Mouse (Mus musculus) embryonic facial prominence, embryonic 14.5 days (tissue): Measurements from ENCODE around the gene Nbl1. TPM values are rescaled to one million over a fixed set of nuclear protein-coding genes. Genes with fewer than 3 reads are reported as not detected.
A peak's percentile ranks its signal among the peaks of the same experiment; 100 is the strongest.

Experiments
- ATAC-seq: fragments of 200-750 bp; cut with Nextera tagmentation; 2 replicates; pipeline ENCODE4 v1.8.0; 2017; ENCODE audit warnings: low read depth, moderate number of reproducible peaks, moderate TSS enrichment
- DNase-seq: peaks from one replicate; pipeline ENCODE4 v3.0.0-alpha.2; 2015; ENCODE audit warnings: low spot score
- H3K27ac ChIP-seq: fragments of 300-500 bp; sonication (generic); replicated peaks from 2 replicates; pipeline ENCODE4 v1.5.1; 2014; ENCODE audit warnings: low read depth, mild to moderate bottlenecking, low read length, moderate library complexity
- H3K27me3 ChIP-seq: fragments of 300-500 bp; sonication (generic); replicated peaks from 2 replicates; pipeline ENCODE4 v1.6.1; 2014; ENCODE audit warnings: low read length; ENCODE audit not compliant: control insufficient read depth, insufficient read depth
- H3K36me3 ChIP-seq: fragments of 300-500 bp; sonication (generic); 2 replicates; pipeline ENCODE4 v1.6.1; 2014; ENCODE audit warnings: low read length, mixed read lengths; ENCODE audit not compliant: control insufficient read depth, insufficient read depth
- H3K4me1 ChIP-seq: fragments of 300-500 bp; sonication (generic); 2 replicates; pipeline ENCODE4 v1.6.1; 2014; ENCODE audit warnings: antibody characterized with exemption, low read length; ENCODE audit not compliant: control insufficient read depth, insufficient read depth
- H3K4me2 ChIP-seq: fragments of 300-500 bp; sonication (generic); 2 replicates; pipeline ENCODE4 v1.6.1; 2014; ENCODE audit warnings: low read depth, mild to moderate bottlenecking, low read length, moderate library complexity, mixed read lengths
- H3K4me3 ChIP-seq: fragments of 300-500 bp; sonication (generic); 2 replicates; pipeline ENCODE4 v1.5.1; 2014; ENCODE audit warnings: low read depth, mild to moderate bottlenecking, low read length
- H3K9ac ChIP-seq: fragments of 300-500 bp; sonication (generic); 2 replicates; pipeline ENCODE4 v1.6.1; 2014; ENCODE audit warnings: low read depth, mild to moderate bottlenecking, low read length, moderate library complexity, mixed read lengths
- H3K9me3 ChIP-seq: fragments of 300-500 bp; sonication (generic); 2 replicates; pipeline ENCODE4 v1.6.1; 2016; ENCODE audit warnings: low read length; ENCODE audit not compliant: control insufficient read depth
- WGBS: fragments of 180-500 bp; shearing (Covaris S2); extraction: QIAGEN DNeasy Blood & Tissue Kit; methylation state at CpG from one replicate; pipeline ENCODE4 v1.1.7; 2014; 5-methylcytosine and 5-hydroxymethylcytosine counted together
- polyA plus RNA-seq: library from polyadenylated mRNA; unstranded; fragments of >200 nt; fragmentation: Nextera tagmentation; extraction: Ambion mirVana; gene quantifications from 2 replicates; pipeline ENCODE4 v1.2.1, GENCODE M21; 2014

Nbl1 gene
- polyA plus RNA-seq, 1 experiment from 2014 or later: 124 TPM

GRCm38 (mm10) chr4:139091478-139092355, 1.1 kb downstream of the Nbl1 start:
- peaks cover 17% of the 10 kb centered on the region; the same call in 1 of the 2 replicates for H3K4me1 ChIP-seq
- H3K9ac ChIP-seq: peak overlapping the region; percentile 92
- 0 out of 2 replicates have a peak, but pooled peaks cover 3% of the 10 kb centered on the region for H3K36me3 ChIP-seq
- 2% methylated on average over 25 of the region's 28 CpGs for WGBS
- H3K4me3 ChIP-seq: peak overlapping the region; percentile 85
- H3K27ac ChIP-seq: peak overlapping the region; percentile 82
- 0 out of 2 replicates have a peak, but pooled peaks cover 4% of the 10 kb centered on the region for H3K27me3 ChIP-seq
- ATAC-seq: peak; percentile 67; the same call in 1 of the 2 replicates
- peaks cover 7% of the 10 kb centered on the region; the same call in 1 of the 2 replicates for H3K9me3 ChIP-seq
- H3K4me2 ChIP-seq: peak overlapping the region; percentile 87
- peak; percentile 78 for DNase-seq

- Histone ChIP-seq H3K27me3 (0 out of 2 replicates have a peak, but pooled peaks cover 4% of the 10 kb centered on the region), H3K4me2 (peak overlapping the region; percentile 87), H3K27ac (peak overlapping the region; percentile 82), H3K9me3 (peaks cover 7% of the 10 kb centered on the region; the same call in 1 of the 2 replicates), H3K4me1 (peaks cover 17% of the 10 kb centered on the region; the same call in 1 of the 2 replicates), H3K9ac (peak overlapping the region; percentile 92), H3K4me3 (peak overlapping the region; percentile 85), H3K36me3 (0 out of 2 replicates have a peak, but pooled peaks cover 3% of the 10 kb centered on the region)
- ATAC-seq (0 out of 2 replicates have a peak, but pooled peaks have one; percentile 10), DNase-seq (no peak)
- WGBS: 21% methylated on average over 7 of the region's 7 CpGs
Observed at GRCm38 (mm10) chr4:139091066-139091465, 1.7 kb downstream of the Nbl1 start.

- 59% methylated on average over 15 of the region's 15 CpGs for whole genome bisulfite sequencing
- 0 out of 2 replicates have a peak overlapping the region, but pooled peaks have one; percentile 82 for H3K27ac ChIP-seq
- ATAC-seq: no peak
- peaks cover 17% of the 10 kb centered on the region; the same call in 1 of the 2 replicates for H3K4me1 ChIP-seq
- H3K36me3 ChIP-seq: 0 out of 2 replicates have a peak, but pooled peaks cover 3% of the 10 kb centered on the region
- DNase-seq: no peak
- H3K4me3 ChIP-seq: peak overlapping the region; percentile 85
- peak overlapping the region; percentile 87 for H3K4me2 ChIP-seq
- peaks cover 7% of the 10 kb centered on the region; the same call in 1 of the 2 replicates for H3K9me3 ChIP-seq
- 0 out of 2 replicates have a peak, but pooled peaks cover 4% of the 10 kb centered on the region for H3K27me3 ChIP-seq
- 0 out of 2 replicates have a peak overlapping the region, but pooled peaks have one; percentile 92 for H3K9ac ChIP-seq
Observed at GRCm38 (mm10) chr4:139090303-139090940, 2.4 kb downstream of the Nbl1 start.

DNA sequence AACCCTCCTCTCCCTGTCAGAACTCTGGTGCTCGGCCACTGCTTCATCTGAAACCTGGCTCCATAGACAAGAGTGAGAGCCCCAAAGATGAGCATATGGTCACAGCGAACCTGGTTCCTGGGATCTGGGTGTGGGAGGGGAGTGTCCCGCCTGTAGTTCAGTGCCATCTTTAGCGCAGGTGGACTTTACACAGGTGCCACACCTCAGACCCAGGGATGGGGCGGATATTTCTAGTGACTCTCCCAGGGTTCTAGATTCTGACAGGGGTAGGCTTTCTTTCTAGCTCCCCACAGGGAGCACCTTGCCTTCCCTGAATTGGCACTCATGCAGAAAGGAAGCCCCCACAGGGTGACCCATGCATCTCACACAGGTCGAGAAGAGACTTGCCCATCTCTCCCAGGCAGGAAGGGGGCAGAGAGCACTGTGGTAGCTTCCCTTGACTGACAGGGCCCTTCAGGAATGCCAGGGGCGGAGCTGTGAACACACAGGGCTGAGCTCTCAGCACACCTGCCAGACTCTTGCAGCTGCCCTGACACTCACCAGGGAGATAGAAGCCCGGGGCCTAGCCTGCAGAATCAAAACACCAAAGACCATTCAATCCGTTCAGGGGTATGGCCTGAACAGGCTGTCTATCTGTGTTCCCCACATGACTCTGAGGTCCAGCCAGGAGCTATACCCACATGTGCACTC, 3.7 kb downstream of the Nbl1 start:
- H3K27ac ChIP-seq: no peak overlapping the region
- H3K4me1 ChIP-seq: peaks cover 17% of the 10 kb centered on the region; the same call in 1 of the 2 replicates
- 54% methylated on average over 9 of the region's 9 CpGs for WGBS
- H3K4me3 ChIP-seq: no peak overlapping the region
- H3K4me2 ChIP-seq: no peak overlapping the region
- no peak for ATAC-seq
- 0 out of 2 replicates have a peak, but pooled peaks cover 4% of the 10 kb centered on the region for H3K27me3 ChIP-seq
- H3K9ac ChIP-seq: peak overlapping the region; percentile 19; the same call in 1 of the 2 replicates
- no peaks in the 10 kb centered on the region for H3K9me3 ChIP-seq
- H3K36me3 ChIP-seq: peaks cover 13% of the 10 kb centered on the region; the same call in 1 of the 2 replicates
- peak; percentile 63 for DNase-seq

DNA sequence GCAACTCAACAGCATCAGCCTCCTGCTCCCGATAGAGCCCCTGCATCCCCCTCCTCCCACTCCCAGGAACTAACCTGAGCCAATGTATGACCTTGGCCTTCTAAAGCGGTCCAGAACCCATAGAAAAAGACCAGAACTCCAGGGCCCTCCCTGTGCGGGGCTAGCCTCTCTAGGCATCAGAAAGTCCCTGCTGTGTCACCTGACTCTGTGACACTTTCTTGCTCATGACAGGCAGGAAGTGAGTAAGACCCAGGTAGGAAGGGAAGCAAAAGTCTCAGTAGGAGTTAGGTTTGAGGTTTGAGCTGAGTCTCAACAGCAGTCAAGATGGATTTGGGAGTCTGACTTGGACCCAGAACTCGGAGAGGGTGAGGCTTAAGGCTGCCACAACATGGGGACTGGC, 5.8 kb downstream of the Nbl1 start:
- Histone ChIP-seq H3K27me3 (no peaks in the 10 kb centered on the region), H3K4me2 (no peak overlapping the region), H3K27ac (no peak overlapping the region), H3K36me3 (peaks cover 21% of the 10 kb centered on the region; the same call in 1 of the 2 replicates), H3K4me1 (peaks cover 25% of the 10 kb centered on the region), H3K9me3 (no peaks in the 10 kb centered on the region), H3K4me3 (no peak overlapping the region), H3K9ac (no peak overlapping the region)
- ATAC-seq (no peak), DNase-seq (no peak)
- 62% methylated on average over 4 of the region's 4 CpGs for WGBS

- H3K36me3 ChIP-seq: peaks cover 28% of the 10 kb centered on the region; the same call in 1 of the 2 replicates
- no peaks in the 10 kb centered on the region for H3K9me3 ChIP-seq
- H3K27me3 ChIP-seq: no peaks in the 10 kb centered on the region
- no peak overlapping the region for H3K27ac ChIP-seq
- peaks cover 19% of the 10 kb centered on the region for H3K4me1 ChIP-seq
- ATAC-seq (peak; percentile 37), DNase-seq (peak; percentile 91)
- 15% methylated on average over 5 of the region's 5 CpGs for WGBS
- no peak overlapping the region for H3K4me2 ChIP-seq
- H3K4me3 ChIP-seq: no peak overlapping the region
- H3K9ac ChIP-seq: no peak overlapping the region
Observed at GRCm38 (mm10) chr4:139086037-139086436, 6.8 kb downstream of the Nbl1 start.

- no peak overlapping the region for H3K4me2 ChIP-seq
- H3K4me1 ChIP-seq: peaks cover 12% of the 10 kb centered on the region
- H3K9ac ChIP-seq: no peak overlapping the region
- no peak overlapping the region for H3K4me3 ChIP-seq
- DNase-seq: no peak
- WGBS: 75% methylated on average over 11 of the region's 11 CpGs
- H3K36me3 ChIP-seq: peaks cover 28% of the 10 kb centered on the region; the same call in 1 of the 2 replicates
- no peaks in the 10 kb centered on the region for H3K9me3 ChIP-seq
- H3K27ac ChIP-seq: no peak overlapping the region
- ATAC-seq: no peak
- H3K27me3 ChIP-seq: no peaks in the 10 kb centered on the region
Observed at GRCm38 (mm10) chr4:139085337-139085736, 7.5 kb downstream of the Nbl1 start.
